Mouse (Mus musculus) CH12.LX (cell line): ENCODE measurements around the gene Tmem185b.

ENCODE experiments used
- CTCF ChIP-seq, 2 experiments: IDR thresholded peaks in 1 of 2; conservative IDR thresholded peaks in 1 of 2; 2 replicates each; pipeline ENCODE4 v1.5.1; 2011 to 2012; ENCODE audit warnings: low read depth in 2 of 2, low read length in 2 of 2, improper control_type of control experiment in 1 of 2, inconsistent platforms in 1 of 2, mild to moderate bottlenecking in 1 of 2, moderate library complexity in 1 of 2
- MEF2A ChIP-seq: IDR thresholded peaks from 2 replicates; pipeline ENCODE4 v1.6.1; 2014; ENCODE audit warnings: low read depth, mild to moderate bottlenecking, inconsistent platforms, low read length, improper control_type of control experiment, borderline replicate concordance
- POLR2A ChIP-seq: IDR thresholded peaks from 2 replicates; pipeline ENCODE4 v1.6.1; 2011; ENCODE audit warnings: low read depth, mild to moderate bottlenecking, improper control_type of control experiment, low read length
- RAD21 ChIP-seq: IDR thresholded peaks from 2 replicates; pipeline ENCODE4 v1.6.1; 2011; ENCODE audit warnings: low read depth, mild to moderate bottlenecking, low read length, improper control_type of control experiment, moderate library complexity
- UBTF ChIP-seq: IDR thresholded peaks from 2 replicates; pipeline ENCODE4 v1.6.1; 2012; ENCODE audit warnings: low read depth, mild to moderate bottlenecking, inconsistent platforms, low read length, improper control_type of control experiment, moderate library complexity

DNA sequence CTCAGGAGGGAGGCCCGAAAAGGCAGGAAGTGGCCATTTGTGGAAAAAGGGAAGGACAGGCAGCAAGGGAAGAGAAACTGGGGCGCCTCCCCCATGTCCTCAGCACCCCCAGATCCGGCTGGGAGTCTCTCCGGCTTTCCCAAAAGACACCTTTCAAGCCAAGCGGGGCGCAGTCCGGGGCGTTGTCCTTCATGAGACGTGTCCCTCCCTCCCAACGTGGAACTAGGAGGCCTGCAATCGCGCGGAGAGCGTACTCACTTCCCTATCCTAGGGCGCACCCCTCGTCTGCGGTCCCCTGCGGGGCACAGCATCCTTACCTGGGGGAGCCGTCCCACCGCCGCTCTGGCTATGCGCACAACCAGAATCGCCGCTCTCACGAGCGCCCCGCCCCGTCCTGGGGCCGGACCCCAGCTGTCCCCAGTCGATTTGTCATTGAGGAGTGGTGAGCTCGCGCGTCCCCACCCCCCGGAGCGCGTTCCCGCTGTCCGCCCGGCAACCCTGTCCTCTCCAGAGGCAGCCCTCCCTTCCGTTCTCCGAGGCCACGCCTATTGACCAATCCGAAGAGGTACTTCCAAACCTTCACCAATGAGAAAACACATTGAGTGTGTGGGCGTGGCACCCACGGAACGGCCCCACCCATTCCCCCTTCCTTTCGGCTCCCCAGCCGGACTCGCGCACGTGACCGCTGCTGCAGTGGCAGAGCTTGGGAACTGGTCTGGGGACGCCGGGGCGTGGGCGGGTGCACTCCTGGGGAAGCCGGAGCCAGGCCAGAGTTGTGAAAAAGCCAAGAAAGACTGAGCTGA lies 21.5 kb upstream of the Tmem185b start, which contains the start of gene Ralb:
- TF ChIP-seq UBTF (no peak), POLR2A (peak; percentile 66), RAD21 (no peak), CTCF (conservative IDR thresholded peaks at IDR 0.05 in 1 of 2, IDR thresholded peaks at IDR 0.05 in 1 of 2; ENCODE audit: low read depth in 2 of 2, low read length in 2 of 2) (no peak), MEF2A (no peak)
